Mouse (Mus musculus) ES-Bruce4 (cell line): ENCODE data around the gene Vrk2.

ENCODE experiments used
- CTCF ChIP-seq: IDR thresholded peaks from one replicate; pipeline ENCODE4 v1.8.1; 2011; ENCODE audit warnings: low read depth, low read length
- EP300 ChIP-seq: IDR thresholded peaks from 2 replicates; pipeline ENCODE4 v1.6.1; 2011; ENCODE audit warnings: low read depth, low read length; ENCODE audit not compliant: insufficient read depth
- POLR2A ChIP-seq: IDR thresholded peaks from one replicate; pipeline ENCODE4 v1.8.1; 2011; ENCODE audit warnings: low read length; ENCODE audit not compliant: insufficient read depth

DNA sequence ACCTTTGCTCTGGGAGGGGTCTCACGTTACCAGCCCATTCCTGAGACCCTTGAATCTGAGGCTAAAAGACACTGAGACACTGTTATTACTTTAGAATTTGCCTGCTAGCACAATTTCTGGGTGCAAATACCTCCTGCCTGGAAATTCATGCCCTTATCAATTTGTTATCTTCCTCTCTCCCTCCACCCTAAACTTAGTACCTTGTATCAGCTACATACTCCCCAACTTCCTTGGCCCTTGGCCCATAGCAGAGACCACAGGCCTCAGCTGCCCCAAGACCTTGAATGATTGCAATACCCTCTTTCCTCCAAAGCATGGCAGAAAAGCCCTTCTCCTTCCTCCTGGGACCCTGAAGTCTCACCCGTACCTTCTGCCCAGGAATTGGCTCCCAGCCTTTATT lies 142.6 kb downstream of the Vrk2 start:
- TF ChIP-seq POLR2A (no peak), EP300 (no peak), CTCF (no peak)
